Mouse (Mus musculus) liver, adult 2 months (tissue): ENCODE measurements around the gene Izumo1r.

Experiments used
- CTCF ChIP-seq: fragments of 200-500 bp; IDR thresholded peaks from 2 replicates; pipeline ENCODE4 v1.5.1; 2011; ENCODE audit warnings: low read depth, low read length, control low read depth
- POLR2A ChIP-seq: fragments of 200-500 bp; IDR thresholded peaks from 2 replicates; pipeline ENCODE4 v1.6.1; 2011; ENCODE audit warnings: low read length, control low read depth; ENCODE audit not compliant: insufficient read depth; ENCODE audit errors: extremely low read depth

DNA sequence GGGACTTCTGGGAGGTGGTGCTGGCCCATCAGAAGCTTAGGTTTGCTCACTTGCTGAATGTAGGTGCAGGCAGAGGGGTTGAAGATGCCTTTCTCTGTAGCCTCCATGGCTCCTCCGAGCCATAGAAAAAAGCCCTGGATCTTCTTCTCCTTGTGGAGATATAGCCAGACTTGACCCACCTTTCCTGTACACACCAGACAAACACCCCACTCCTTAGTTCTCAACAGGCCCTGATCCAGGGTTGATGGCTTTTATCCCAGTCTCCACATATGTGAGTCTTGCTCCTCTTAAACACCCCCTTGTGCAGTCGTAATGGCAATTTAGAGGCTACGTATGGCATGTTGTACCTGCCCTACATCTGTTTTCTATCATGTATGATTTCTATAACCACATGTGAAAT is 40.6 kb downstream of the Izumo1r start:
- TF ChIP-seq CTCF = no peak
- no peak for TF ChIP-seq POLR2A
